Mouse (Mus musculus): ENCODE results near the gene Smu1.
A peak's percentile ranks its signal among the peaks of the same experiment; 100 is the strongest.
"Not testable (repeated sequence)": the region's sequence is repeated elsewhere in the genome, so short reads cannot be mapped to it uniquely, and the experiment has no call there.

Smu1 gene

DNA sequence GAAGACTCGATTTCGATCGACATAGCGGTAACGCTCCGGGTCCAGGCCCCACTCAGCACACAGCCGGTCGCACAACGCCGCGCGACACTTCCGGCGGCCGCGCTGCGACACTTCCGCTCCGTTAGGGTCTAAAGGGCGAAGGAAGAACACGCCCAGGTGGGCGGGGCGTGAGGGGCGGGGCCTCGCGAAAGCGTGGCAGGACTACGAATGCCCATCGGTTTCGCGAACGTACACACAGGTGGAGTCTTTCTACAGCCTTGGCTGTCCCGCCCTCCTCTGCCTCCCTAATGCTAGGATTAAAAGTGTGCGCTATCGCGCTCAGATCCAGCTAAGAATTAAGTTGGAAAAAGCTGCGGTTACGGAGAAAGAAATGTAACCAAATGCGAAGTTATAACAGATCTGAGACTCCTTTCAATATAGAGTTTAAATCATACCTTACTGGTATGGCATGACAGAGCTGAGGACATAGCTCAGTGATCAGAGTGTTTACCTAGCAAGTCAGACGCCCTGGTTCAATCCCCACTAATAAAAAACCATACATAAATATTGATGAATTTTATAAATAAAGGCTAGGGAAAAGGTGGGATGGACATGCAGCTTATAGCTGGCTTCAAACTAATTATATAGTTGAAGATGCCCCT, at the start of gene Smu1:
Gene Smu1 (minus strand): TSS at position 144 of the 641 bp plus-strand sequence.
- DNase-seq = peak; percentile 97 to 99

DNA sequence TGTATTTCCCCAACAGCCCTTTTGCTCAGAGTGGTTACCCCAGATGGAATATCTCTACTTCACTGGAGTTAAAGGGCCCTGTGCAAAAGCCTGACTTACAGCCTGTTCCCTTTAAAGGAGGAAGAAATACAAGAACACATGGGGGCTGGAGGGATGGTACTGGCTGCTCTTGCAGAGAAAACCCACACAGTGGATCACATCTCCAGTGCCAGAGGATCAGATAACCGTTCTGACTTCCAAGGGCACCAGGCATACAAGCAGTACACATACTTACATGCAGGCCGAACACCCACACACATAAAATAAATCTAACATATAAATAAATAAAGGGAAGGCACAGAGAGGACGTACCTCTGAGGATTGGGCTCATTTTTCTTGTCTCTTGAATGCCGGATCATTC, 49.7 kb upstream of the Smu1 start:
- no peak for DNase-seq

DNA sequence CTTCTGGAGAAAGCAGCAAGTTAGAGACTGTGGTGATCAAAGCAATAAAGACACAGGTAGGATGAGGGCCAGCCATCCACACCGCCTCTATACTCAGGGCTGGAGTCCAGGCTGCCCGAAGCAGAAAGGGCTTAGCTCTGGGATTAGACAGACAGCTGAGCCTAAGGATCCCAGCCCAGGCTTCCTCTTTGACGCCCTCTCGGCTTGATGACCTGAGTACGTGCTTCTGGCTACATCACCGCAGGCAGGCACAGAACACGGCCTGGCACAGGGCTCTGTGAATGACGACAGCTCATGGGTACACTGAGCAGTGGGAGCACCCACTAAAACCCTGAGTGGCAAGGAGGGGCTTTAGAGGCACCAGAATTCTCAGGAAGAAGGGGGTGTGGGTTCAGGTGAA, 47.7 kb upstream of the Smu1 start:
- no peak for DNase-seq

DNA sequence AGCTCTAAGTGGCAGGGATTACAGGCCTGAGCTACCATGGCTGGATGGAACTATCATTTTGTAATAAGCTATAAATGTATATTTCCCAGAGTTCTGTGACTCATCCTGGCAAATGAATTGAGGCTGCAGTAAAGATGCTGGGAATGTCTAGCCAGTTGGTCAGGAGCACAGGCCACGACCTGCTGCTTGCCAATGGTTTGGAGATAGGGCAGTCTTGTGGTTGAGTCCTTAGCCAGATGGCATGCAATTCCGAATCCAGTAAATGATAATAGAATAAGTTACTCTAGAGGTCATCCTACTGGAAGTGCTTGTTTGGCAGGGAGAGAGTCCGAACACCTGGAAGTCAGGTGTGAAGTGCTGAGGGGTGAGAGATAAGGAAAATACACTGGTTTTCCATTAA, 45.1 kb upstream of the Smu1 start:
- no peak for DNase-seq

DNA sequence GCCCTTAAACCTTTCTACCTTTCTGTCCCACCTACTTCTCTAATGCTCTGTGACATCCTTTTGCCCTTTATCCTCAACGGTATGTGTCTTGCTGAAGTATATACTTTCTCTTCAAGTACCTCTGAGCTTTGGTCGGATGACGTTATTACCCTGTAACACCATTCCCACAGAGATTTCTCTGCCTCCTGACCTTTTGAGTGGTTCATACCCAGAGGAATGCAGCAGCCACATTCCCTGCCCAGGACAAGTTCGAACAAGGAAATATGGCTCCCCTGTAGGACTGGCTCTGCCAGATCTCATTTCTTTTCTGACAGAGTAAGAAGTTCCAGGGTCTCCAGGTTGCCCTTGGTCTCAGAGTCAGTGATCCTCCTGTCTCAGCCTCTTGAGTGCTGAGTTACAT, 44.2 kb upstream of the Smu1 start:
- no peak for DNase-seq

DNA sequence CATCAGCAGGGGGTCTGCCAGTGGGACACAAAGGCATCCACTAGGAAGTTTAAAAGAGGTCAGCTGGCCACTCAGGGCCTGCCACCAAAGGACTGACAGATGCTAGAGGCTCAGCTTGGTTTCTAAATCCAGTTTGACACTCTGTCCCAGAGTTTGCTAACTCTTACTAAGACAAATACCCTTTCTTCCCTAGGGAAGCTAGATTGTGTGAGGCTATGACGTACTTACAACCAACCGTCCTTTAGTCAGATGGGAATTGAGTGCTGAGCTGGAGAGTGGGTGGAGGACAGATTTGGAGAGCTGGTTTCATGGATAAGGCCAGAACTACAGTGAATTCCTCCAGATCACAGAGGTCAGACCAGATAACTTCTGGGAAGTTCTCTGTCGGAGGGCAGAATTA, 43.1 kb upstream of the Smu1 start:
- DNase-seq = no peak

DNA sequence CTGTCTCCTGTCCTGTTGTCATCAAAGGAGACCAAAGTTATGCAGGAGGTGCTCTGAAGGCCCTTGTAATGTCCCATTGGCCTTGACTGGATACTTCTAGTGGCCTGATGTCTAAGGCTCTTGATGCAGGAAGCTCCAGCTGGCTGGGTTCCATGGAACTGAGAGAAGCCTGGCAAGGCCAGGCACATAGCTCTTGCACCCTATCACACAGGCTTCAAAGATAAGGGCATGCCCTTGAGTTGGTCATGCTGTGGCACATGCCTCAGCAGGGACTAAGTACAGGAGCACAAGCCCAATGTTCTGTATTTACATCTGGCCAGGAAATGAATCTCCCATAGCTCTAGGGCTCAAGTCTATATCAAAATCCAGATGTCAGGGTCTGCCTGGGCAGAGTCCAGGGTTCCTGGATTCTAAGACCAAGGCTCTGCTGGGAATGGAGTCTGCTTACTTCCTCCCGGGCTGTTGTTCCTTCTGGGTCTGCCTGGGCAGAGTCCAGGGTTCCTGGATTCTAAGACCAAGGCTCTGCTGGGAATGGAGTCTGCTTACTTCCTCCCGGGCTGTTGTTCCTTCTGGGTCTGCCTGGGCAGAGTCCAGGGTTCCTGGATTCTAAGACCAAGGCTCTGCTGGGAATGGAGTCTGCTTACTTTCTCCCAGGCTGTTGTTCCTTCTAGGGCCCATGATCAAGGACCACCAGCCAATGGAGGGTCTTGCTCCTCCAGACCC, 41.3 kb upstream of the Smu1 start:
- DNase-seq = not testable (repeated sequence)

DNA sequence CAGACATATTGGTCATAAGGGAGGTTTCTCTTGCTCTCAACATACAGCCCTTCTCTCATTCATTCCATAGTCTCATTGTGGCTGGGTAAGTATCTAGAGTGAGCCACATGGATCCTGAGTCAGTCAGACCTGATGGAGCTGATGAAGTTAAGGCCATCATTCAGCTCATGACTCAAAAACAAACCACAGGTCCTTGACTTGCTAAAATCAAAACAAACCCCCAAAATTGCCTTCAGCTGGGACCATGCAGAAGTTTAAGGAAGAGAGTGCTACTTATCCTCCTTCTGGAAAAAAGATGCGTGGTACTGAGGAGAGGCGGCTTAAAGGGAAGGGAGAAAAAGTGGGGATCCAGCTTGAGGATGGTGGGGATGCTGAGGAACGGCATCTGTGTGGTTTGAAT, 38.0 kb upstream of the Smu1 start:
- DNase-seq = no peak

DNA sequence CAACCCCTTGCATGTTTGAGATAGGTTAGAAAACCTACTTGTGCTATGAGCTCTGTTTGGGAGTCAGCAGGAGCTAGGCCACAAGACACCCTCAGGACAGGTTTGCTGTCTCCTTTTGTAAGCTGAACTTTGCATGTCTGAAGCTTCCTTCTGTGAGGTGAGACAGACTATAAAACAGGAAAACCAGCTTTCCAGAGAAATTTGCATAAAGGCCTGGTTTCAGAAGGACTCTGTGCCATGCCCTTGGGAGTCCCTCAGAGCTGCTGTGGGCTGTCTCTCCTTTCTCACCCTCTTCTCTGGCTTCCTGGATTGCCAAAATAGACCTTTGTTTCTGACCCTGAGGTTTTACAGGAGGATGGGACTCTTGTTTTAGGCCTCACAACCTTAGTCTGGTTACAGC, 36.6 kb upstream of the Smu1 start:
- no peak for DNase-seq

DNA sequence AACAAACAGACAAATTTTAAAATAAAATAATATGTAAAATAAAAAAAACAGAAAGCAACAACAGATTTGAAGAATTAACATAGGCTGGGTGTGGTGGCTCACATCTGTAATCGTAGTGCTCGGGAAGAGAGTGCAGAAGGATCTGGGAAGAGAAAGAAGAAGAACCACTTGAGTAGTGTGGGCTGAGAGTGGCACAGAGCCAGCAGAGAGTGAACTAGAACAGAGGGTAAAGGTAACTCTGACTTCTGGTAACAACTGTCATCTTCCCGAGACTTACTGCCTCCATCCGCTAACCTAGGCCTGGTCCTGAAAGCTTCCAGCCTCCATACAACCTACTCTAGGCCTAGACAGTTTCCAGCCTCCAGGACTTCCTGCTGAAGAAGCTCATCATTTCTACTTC, 33.5 kb upstream of the Smu1 start:
- no peak for DNase-seq

DNA sequence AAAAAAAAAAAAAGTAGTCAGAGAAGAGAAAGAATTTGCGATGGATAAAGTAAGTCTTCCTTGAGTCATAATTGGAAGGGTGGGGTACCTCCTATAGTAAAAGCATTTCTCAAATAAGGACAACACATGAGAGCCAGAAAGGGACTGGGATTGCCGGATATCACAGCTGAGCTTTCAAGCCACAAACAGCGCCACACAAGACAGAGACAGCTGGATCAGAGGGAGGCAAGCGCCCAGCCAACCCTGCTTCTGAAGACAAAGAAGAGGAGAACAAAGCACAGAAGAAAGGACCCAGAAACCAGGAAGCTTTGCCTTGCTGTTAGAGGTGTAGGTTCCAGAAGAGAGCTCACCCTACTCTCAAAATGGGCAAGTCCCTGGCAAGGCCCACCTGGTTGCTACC, 28.9 kb upstream of the Smu1 start:
- no peak for DNase-seq

DNA sequence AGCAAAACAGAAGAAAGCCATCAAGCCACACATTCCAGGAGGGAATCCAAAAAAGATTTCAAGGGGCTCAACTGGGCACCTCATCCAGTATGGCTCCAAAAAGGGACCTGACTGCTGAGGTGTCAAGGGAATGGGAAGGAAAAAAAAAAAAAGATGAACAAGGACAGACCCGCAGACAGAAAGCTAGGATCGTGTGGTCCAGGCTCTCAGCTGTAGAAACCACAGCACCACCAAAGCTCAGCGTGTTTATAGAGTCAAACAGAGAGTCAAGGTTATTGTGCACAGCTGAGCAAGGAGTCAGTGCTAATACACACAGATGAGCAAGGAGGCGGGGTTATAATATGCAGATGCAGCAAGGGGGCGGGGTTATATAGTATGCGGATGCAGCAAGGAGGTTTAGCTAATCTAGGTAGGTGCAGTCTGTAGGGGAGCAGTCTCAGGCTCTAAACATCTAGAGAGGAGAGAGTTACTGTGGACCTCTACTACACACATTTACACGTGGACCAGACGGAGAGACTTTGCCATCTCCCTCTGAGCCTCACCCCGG, 28.0 kb upstream of the Smu1 start:
- DNase-seq = no peak

DNA sequence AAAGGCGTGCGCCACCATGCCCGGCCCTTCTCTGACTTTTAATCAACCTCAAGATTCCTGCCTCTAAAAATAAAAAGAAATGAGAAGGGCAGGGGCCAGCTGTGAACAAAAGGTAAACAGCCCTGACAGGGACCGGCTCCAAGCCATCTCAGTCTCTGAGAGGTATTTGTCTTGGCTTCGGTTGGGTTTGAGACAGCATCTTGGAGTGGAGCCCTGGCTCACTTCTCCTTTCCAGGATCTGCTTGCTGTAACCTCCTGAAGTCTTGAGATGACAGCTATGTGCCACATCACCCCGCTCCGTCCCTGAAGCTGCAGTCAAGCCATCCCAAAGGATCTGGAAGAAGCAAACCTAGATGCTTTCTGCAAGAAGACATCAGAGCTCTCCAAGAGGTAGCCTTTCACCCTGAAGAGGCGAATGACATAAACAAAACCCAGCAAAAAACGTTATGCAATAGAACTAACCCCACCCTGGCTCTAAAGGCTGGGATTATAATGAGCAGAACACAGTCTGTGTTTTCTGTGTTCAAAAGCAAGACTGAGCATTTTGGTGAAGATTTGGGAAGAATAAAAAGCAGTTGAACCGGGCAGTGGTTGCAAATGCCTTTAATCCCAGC, 26.9 kb upstream of the Smu1 start:
- no peak for DNase-seq

DNA sequence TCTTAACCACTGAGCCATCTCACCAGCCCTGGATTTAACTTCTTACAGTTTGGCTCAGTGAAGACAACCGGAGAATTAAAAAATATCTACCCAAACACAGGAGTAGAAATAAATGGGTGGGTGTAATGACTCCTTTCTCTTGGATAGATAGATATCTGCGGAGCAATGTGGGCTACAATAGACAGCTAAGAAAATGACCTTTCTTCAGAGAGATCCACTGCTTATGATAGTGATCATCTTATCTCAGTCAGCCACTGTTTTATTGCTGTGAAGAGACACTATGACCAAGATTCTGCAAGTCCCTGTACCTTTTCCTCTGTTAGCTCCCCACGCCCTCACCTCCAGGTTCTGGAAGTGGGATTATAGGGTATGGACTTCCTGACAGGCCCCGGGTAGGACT, 25.3 kb upstream of the Smu1 start:
- DNase-seq = no peak

DNA sequence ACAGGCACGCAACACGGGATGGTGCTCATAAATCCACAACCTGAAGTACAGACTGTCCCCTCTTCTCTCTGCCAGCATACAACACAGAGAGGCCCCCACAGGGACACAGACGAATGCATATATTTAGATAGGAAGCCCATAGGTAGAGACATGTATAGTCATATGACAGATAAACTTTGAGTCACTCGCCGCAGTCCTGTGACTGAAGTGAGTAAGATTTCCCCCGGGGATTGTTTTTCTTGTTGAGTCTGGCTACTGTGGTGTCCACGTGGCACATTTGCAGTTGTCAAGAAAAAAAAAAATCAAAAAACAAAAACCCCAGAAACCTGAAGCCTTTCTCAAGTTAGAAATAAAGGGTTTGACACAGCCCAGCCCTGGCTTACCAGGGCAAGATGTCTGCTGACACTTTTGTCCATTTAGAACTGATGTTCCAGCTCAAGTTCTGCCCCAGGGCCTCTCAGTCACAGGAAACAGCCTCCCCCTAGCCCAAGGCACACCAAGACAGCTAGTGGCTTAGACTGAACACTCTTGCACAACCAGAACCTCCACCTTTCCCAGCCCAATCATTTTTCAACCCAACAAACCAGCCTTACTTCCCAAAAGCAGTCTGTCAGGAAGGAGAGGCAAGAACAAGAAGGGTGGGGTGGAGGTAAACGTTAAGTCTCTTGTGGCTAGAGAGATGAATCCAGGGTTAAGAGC, 24.2 kb upstream of the Smu1 start:
- DNase-seq = no peak

DNA sequence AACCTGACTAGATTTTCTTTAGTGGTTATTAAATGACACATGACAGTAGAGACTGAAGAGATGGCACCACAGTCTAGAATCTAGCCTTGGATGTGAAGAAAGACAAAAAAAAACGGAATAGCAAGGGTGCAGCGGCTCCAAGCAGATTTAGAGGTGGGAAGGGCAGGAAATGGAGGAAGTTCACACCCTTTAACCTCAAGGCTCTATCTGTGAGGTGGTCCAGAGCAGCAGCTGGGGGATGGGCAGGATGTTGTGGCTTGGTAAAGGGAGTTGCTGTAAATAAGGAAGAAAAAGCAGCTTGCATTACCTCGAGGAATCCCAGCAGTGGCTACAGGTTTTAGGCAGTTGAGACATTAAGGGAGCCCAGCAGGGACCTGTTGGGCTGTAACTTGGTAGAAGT, 23.4 kb upstream of the Smu1 start:
- DNase-seq = no peak

DNA sequence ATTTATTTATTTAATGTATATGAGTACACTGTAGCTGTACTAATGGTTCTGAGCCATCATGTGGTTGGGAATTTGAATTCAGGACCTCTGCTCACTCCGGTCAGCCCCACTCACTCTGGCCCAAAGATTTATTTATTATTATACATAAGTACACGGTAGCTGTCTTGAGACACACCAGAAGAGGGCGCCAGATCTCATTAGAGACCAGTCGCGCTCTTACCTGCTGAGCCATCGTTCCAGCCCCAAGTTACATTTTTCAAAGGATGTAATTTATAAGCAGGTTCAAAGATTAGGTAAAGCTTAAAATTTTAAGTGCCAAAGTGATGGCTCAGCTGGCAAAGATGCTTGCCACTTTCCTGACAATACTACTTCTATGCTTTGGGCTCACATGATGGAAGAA, 20.9 kb upstream of the Smu1 start:
- DNase-seq = no peak

DNA sequence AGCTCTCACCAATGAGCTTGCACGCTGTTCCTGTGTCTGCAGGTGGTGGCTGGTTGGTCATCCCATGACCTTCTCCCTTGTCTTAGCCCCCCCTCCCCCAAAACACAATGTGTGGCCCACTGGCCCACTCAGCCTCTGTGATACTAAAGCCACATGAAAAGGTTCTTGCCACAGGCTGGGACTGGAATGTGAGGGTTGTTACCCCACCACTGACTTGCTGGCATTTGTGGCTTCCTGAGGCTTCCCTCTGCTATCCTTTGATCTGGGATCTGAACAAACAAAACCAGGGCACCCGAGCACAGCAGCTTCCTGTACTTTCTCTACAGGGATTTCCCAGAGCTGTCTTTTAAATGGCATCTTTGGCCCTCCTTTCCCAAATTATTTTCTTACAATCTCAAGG, 19.4 kb upstream of the Smu1 start:
- no peak for DNase-seq

DNA sequence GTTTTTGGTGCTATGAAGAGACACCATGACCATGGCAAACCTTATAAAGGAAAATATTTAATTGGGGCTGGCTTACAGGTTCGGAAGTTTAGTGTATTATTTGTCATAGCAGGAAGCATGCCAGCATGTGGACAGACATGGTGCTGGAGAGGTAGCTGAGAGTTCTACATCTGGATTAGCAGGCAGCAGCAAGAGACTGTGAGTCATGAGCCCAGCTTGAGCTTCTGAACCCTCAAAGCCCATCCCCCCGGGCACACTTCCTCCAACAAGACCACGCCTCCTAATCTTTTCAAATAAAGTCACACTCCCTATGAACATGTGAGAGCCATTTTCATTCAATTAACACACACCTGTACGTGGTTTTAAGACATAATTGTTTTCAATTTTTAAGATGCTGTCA, 18.7 kb upstream of the Smu1 start:
- no peak for DNase-seq

DNA sequence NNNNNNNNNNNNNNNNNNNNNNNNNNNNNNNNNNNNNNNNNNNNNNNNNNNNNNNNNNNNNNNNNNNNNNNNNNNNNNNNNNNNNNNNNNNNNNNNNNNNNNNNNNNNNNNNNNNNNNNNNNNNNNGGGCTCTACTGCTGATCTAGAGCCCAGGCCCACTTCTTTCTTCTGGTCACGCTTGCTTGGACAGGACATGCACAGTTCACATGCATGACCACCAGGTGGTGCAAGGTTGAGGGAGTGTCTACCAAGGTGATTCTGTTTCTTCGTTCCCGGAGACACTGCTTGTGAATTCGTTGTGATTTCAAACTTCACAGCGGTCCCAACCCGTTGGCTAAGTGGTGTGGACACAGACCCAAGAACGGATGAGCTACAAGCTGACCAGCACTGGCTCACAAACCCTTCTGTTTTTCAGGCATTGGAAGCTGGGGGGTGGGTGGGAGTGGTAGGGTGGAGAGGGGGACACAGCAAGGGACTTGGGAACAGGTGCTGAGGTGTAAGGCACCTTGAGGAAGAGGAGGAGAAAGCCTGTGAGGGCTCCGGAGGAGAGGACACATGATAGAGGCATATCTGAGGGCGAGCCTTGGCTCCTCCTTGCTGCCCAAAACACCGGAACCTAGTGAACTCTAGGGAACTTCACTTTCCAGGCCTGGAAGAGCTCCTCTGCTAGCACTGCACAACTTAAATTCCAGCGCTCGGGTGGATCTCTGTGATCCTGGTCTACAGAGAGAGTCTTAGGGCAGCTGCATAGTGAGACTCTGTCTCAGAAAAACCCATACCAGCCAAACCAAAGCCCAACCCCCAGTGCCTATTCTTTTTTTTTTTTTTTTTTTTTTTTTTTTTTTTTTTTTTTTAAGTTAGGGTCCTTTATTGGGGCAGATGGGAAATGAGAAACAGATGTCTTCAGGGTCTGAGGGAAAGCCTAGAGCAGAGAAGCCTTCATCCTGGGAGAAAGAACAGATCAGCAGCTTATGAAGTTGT, 16.8 kb upstream of the Smu1 start:
- peak; percentile 63 to 66 for DNase-seq

DNA sequence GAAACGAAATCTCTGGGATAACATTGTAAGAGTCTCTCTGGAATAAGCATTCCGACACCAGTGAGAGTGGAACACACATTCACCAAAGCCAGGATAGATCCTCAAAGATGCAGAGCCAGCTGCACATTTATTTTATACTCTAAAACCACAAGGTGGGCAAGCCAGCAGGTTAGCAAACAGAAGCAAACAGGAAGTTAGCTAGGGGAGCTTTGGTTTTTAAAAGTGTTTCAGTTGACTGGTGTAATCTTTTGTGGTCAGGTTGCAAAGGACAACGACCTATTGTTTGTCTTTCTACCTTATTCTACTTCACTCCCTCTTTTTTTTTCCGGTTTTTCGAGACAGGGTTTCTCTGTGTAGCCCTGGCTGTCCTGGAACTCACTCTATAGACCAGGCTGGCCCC, 2.2 kb upstream of the Smu1 start:
- DNase-seq = no peak

DNA sequence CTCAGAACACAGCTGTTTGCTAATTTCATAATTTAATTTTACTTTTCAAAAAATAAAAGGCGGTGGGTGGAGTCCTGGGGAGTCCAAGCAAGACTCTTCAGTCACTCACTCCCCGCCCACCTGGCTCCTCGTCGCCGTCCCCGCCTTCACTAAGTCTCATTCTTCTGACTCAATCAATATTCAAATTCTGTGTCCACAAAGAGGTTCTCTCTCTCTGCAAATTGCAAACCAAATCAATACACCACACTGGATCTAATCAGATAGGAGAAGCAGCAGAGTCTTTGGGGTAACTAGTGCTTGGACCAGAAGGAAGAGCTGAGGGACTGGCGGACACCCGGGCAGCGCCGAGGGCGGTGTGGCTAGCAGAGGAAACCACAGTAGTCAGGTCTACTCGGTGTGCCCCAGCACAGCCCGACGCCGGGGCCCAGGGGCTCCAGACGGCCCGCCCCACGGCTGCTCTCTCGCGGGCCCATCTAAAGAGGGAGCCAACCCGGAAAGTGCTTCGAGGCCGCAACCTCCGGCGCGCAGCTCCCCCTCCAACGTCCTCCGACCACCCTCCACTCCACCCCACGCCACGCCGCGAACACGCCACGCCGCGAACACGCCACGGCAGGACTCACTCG, 455 bp downstream of the Smu1 start:
- no peak for DNase-seq
